Mouse (Mus musculus) pancreas, adult 10 weeks (tissue): ENCODE measurements around the gene Supt6. TPM values are rescaled to one million over a fixed set of nuclear protein-coding genes. Genes with fewer than 3 reads are reported as not detected.

Experiments used
- polyA plus RNA-seq: library from polyadenylated mRNA; stranded (reverse); fragments of 350-450 nt; fragmentation: Illumina TruSeq; extraction: RNeasy Lipid Tissue Mini Kit (QIAGEN cat#74804); gene quantifications from one replicate; pipeline ENCODE4 v1.2.3, GENCODE M21; 2015; ENCODE audit warnings: low read depth, low replicate concordance; ENCODE audit not compliant: insufficient read depth

Supt6 gene
- polyA plus RNA-seq: 10.6 TPM

DNA sequence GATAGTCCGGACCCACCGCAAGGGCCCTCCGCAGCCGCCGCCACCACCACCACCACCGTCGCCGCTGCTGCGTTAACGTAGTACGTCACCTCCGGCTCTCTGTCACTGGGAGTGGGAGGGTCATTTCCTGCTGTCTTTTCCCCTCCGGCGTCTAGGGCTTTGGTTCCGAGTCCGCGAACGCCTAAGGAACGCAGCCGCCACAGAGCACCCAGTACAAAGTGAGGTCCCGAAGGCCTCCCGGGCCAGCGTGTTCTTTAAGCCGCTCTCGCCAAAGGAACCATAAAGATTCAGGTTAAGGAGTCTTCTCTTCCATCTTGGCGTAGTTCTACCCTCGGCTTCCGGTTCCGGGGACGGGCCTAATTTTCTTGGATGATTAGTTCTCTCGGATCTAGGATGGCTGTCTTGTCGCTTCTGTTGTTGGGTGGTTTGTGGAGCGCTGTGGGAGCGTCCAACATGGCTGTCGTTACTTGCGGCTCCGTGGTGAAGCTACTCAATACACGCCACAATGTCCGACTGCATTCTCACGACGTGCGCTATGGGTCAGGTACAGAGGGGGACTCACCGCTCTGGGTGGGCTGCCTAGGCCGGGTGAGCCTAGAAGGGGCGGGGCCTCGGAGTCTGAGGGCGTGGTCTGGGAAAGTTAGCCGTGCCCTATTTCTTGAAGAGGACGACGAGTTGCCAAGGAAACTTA, at the start of gene Supt6, which contains the start of gene Sdf2:
Supt6 (minus strand) TSS at position 361 of the 691 bp plus-strand sequence.
Sdf2 (plus strand) TSS at position 120 of the 691 bp plus-strand sequence.

DNA sequence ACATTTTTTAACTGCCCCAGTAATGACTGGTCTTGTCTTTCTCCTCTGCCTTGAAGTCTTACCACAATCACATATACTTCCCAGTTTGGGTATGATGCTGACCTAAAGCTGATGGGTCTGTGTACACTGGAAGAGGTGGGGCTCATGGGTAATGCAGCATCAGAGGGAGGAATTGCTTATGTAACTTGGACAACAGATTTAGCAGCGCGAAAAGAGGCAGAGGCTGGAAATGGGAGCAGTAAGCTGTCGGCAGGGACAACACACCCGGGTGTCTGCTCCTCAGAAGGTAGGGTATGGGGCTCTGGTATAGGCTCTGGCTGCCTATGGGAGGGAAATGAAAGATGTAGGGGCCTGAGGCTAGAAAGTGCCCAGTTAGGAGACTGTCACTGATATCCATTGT, 44.9 kb upstream of the Supt6 start, which contains the start of gene BC030499:
BC030499 (plus strand) TSS at position 188 of the 400 bp plus-strand sequence.

DNA sequence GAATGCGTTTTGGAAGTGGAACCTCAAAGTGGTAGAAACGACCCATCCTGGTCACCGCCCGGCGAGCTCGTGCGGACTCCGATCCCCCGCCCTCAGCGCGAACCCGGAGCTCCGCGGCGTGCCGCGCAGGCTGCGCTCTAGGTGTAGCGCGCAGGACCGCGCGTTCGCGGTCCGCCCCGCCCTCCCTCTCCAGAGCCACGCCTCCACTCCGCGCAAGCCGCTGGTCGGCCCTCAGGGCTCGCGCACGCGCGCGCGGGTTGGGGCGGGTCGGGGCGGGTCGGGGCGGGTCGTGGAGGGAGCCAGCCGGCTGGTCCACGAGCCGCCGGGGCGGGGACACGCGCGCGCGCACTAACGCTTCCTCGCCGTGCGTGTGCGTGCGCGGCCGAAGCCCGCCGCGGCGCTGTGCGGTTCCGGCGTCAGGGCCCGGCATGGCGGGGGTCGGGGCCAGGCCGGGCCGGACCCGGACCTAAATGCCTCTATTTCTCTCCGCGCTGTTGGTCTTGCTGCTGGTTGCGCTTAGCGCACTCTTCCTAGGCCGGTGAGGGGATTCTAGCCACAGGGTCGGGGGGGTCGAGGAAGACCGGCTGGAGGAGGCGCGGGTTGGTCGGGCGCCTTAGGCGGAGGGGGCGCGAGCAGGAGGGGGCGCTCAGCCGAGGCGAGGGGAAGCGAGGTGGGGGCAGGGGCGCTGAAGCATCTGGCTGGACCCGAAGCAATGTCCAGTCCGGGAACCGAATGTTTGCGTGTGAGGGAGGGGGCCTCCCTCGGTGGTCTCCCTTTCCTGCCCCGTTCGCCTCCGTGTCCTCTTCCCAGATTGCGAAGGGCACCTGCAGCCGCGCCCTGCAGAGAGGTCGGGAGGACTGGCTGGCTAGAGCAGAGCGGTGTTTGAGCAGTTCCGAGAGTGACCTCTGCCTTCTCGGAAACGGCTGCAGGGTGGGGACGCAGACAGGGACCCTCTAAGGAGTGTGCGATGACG, 15.9 kb upstream of the Supt6 start, which contains the start of gene 2610507B11Rik:
2610507B11Rik (plus strand) TSS at position 373 of the 973 bp plus-strand sequence.

GRCm38 (mm10) chr11:78193113-78193512, 52.7 kb downstream of the Supt6 start, which contains the start of gene Proca1:
Gene Proca1, plus strand, starts transcription at chr11:78193392.

GRCm38 (mm10) chr11:78188331-78189233, 57.2 kb downstream of the Supt6 start, which contains the start of gene Rab34:
Gene Rab34, plus strand, starts transcription at chr11:78188430.

GRCm38 (mm10) chr11:78182961-78183844, 62.6 kb downstream of the Supt6 start, which contains the start of gene Rpl23a:
Gene Rpl23a, minus strand, starts transcription at chr11:78183584.

GRCm38 (mm10) chr11:78176402-78176862, 69.4 kb downstream of the Supt6 start, which contains the start of the genes Nek8 and Tlcd1:
Gene Nek8, minus strand, starts transcription at chr11:78176675.
Gene Tlcd1, plus strand, starts transcription at chr11:78176711.

DNA sequence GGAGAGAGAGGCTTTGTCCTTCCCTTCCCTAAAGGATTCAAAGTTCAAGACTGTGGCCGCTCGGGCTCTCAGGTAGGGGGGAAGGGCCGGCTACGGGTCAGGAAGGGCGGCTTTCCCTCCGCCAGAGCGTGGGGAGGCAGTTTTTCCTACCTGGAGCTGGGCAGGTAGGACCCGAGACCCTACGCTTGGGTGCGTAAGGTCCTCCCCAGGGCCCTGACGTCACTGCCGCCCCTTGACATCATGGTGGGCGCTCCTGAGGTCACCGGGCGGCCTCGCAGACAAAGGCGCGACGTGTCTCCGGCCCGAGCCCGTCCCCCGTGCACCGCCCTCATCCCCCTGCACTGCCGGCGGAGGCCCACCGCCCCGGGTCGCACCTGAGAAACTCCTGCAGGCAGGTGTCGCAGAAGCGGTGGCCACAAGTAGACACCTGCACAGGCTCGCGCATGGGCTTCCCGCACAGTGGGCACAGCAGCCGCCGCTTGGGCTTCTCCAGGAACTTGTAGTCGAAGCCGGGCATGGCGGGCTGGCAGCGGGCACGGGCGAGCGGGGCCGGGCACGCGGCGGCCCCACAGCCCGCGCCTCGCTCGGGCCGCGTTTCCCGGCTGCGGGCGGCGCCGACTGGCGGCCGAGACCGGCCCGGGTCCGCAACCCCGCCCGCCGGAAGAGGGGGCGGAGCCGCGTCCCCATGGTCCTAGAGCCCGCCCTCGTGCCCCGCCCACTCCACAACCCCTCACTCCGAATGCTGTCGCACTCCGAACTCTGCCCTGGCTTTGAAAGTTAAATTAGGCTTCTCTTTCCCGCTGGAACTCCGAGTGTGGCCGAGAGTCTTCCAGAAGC, 80.6 kb downstream of the Supt6 start, which contains the start of gene Traf4:
Traf4 (minus strand) TSS at position 666 of the 837 bp plus-strand sequence.

Other genes with a start within 250 kb of the Supt6 start
- 2.6 TPM for gene Dhrs13, start 213.7 kb downstream of the Supt6 start, polyA plus RNA-seq
- 11.2 TPM for gene Flot2, start 208.1 kb downstream of the Supt6 start, polyA plus RNA-seq
- gene Eral1, start 165.6 kb downstream of the Supt6 start, polyA plus RNA-seq: 7.3 TPM
- gene Fam222b, start 151.3 kb downstream of the Supt6 start, polyA plus RNA-seq: 3.5 TPM
- 4.2 TPM for gene Traf4, start 80.4 kb downstream of the Supt6 start, polyA plus RNA-seq
- 2.8 TPM for gene Nek8, start 69.3 kb downstream of the Supt6 start, polyA plus RNA-seq
- gene Tlcd1, start 69.3 kb downstream of the Supt6 start, polyA plus RNA-seq: 4.9 TPM
- 699 TPM for gene Rpl23a, start 62.4 kb downstream of the Supt6 start, polyA plus RNA-seq
- 8.5 TPM for gene Rab34, start 57.6 kb downstream of the Supt6 start, polyA plus RNA-seq
- gene Proca1, start 52.6 kb downstream of the Supt6 start, polyA plus RNA-seq: 2.8 TPM
- 21.8 TPM for gene Sdf2, start 241 bp downstream of the Supt6 start, polyA plus RNA-seq
- gene 2610507B11Rik, start 15.8 kb upstream of the Supt6 start, polyA plus RNA-seq: 29.5 TPM
- gene BC030499, start 44.9 kb upstream of the Supt6 start, polyA plus RNA-seq: not detected
- not detected for gene Spag5, start 55.5 kb upstream of the Supt6 start, polyA plus RNA-seq
- gene Aldoc, start 77.0 kb upstream of the Supt6 start, polyA plus RNA-seq: 1.1 TPM
- 7.7 TPM for gene Pigs, start 82.4 kb upstream of the Supt6 start, polyA plus RNA-seq
- 3.8 TPM for gene Unc119, start 97.5 kb upstream of the Supt6 start, polyA plus RNA-seq
- gene Foxn1, start 140.6 kb upstream of the Supt6 start, polyA plus RNA-seq: not detected
- gene Slc13a2, start 176.2 kb upstream of the Supt6 start, polyA plus RNA-seq: not detected
- 2.1 TPM for gene Slc46a1, start 219.7 kb upstream of the Supt6 start, polyA plus RNA-seq